Mouse (Mus musculus) lung, adult 2 months (tissue): ENCODE data around the gene Mup4.

Source experiments
- CTCF ChIP-seq: fragments of 200-500 bp; IDR thresholded peaks from 2 replicates; pipeline ENCODE4 v1.5.1; 2011; ENCODE audit warnings: mild to moderate bottlenecking, low read length, control low read depth; ENCODE audit not compliant: insufficient read depth
- POLR2A ChIP-seq: fragments of 200-500 bp; IDR thresholded peaks from 2 replicates; pipeline ENCODE4 v1.6.1; 2011; ENCODE audit warnings: low read depth, mild to moderate bottlenecking, control low read depth, low read length, borderline replicate concordance; ENCODE audit errors: extremely low read depth

DNA sequence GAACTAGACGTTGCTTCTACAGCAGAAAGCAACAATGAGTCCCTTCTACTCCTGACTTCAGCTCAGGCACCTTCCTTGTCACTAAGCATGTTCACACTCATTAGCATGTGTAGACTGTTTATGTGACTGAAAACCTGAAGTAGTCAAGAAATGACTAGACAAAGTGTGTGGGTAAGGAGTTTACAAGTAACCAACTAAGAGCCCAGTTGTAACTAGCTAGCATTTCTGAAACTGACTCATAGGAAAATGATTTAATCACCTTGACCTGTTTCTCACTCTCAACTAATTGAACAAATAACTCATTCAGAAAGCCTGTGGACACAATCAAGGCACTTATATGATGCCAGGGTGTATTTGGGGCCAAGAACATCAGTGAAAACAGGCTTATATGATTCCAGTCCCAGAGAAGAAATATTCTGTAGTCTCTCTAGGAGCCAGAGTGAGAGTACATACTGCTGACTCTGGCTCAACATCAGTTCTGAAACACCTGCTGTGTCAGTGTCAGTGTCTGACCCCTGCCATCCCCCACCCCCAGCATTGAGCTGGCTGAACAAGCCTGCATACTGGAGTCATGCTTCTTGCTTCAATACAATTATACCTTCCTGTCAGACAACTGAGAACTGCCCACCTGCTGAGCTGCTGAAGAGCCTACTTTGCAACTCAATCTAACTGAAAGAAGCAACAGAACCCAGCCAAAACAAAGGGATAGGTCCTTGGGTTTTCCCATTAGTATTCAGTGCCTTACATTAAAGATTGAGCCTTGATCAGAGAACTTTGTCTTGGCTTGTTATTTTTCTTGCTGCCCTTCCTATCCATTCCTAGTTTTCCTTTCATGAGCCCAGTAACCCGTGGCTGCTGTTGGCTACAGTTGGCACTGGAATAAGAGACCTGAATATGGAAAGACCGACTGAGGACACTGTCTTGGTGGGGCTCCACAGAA is 3.2 kb upstream of the Mup4 start, which contains the start of gene Mup6:
- no peak for TF ChIP-seq CTCF
- no peak for TF ChIP-seq POLR2A
